Mouse (Mus musculus): ENCODE measurements around the gene Pla2g2f. TPM values are rescaled to one million over a fixed set of nuclear protein-coding genes. Genes with fewer than 3 reads are reported as not detected.

Gene Pla2g2f
- polyA plus RNA-seq, 1 experiment from 2014 or later, result not detected

DNA sequence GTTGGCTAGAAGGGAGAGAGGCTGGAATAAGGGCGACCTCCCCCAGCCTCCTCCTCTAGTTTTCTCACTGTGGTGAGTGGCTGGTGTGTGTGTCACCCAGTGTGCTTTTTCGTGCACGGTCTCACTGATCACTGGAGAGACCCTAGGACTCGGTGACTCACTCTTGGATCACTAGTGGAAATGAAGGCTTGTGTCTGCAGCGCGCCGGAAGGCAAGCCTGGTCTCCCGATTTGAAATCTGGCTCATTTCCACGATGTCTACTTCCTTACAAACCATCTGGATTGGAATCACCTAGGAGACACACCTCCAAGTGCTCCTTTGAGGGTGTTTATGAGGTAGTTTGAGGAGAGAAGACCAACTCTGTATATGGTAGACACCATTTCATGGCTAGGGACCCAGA is 10.6 kb downstream of the Pla2g2f start:
- Histone ChIP-seq H3K4me1 (ENCODE audit: insufficient read depth) (no peaks in the 10 kb centered on the region), H3K36me3 (replicated peaks; ENCODE audit: insufficient read depth, low read length) (no peaks in the 10 kb centered on the region), H3K9ac (replicated peaks) (no peak overlapping the region), H3K27me3 (ENCODE audit: insufficient read depth, low read length) (no peaks in the 10 kb centered on the region; the same call in 1 of the 2 replicates), H3K9me3 (ENCODE audit: low read length) (no peaks in the 10 kb centered on the region), H3K27ac (ENCODE audit: low read depth) (no peak overlapping the region), H3K4me2 (ENCODE audit: low read depth, low read length) (no peak overlapping the region), H3K4me3 (ENCODE audit: low read depth, low read length) (no peak overlapping the region)
- WGBS (ENCODE audit: insufficient replicate concordance), result 74% methylated on average over 9 of the region's 9 CpGs
- TF ChIP-seq CTCF (IDR thresholded peaks at IDR 0.05; ENCODE audit: low read depth), result no peak
- ATAC-seq, result no peak
- no peak for DNase-seq

DNA sequence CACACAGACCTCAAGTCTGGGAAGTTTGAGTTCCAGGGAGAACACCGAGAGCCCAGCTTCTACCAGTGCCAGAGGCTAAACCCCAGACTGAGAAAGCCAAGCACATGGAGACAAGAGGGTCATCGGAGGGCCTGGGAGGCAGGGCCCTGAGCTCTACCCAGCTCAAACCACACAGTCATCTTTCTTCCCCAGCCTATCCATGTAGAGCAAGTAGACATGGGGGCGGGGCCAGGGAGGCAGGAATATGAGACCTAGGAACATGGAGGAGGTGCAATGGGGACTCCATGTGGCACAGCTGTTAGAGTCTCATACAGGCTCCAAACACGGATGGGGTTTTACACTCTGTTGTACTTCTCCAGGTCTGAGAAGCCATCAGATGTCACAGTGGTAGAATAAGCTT is 11.5 kb downstream of the Pla2g2f start:
- no peak overlapping the region for H3K9ac ChIP-seq (replicated peaks)
- H3K36me3 ChIP-seq (replicated peaks; ENCODE audit: insufficient read depth, low read length), result no peaks in the 10 kb centered on the region
- no peaks in the 10 kb centered on the region for H3K4me1 ChIP-seq (ENCODE audit: insufficient read depth)
- H3K27me3 ChIP-seq (ENCODE audit: insufficient read depth, low read length), result no peaks in the 10 kb centered on the region; the same call in 1 of the 2 replicates
- ATAC-seq (no peak), DNase-seq (no peak)
- TF ChIP-seq CTCF (IDR thresholded peaks at IDR 0.05; ENCODE audit: low read depth) (no peak), EP300 (IDR thresholded peaks at IDR 0.05; ENCODE audit: low read depth) (no peak)
- no peaks in the 10 kb centered on the region for H3K9me3 ChIP-seq (ENCODE audit: low read length)
- no peak overlapping the region for H3K4me2 ChIP-seq (ENCODE audit: low read depth, low read length)
- WGBS (ENCODE audit: insufficient replicate concordance), result 52% methylated on average over 4 of the region's 4 CpGs
- H3K4me3 ChIP-seq (ENCODE audit: low read depth, low read length), result no peak overlapping the region
- H3K27ac ChIP-seq (ENCODE audit: low read depth), result no peak overlapping the region

DNA sequence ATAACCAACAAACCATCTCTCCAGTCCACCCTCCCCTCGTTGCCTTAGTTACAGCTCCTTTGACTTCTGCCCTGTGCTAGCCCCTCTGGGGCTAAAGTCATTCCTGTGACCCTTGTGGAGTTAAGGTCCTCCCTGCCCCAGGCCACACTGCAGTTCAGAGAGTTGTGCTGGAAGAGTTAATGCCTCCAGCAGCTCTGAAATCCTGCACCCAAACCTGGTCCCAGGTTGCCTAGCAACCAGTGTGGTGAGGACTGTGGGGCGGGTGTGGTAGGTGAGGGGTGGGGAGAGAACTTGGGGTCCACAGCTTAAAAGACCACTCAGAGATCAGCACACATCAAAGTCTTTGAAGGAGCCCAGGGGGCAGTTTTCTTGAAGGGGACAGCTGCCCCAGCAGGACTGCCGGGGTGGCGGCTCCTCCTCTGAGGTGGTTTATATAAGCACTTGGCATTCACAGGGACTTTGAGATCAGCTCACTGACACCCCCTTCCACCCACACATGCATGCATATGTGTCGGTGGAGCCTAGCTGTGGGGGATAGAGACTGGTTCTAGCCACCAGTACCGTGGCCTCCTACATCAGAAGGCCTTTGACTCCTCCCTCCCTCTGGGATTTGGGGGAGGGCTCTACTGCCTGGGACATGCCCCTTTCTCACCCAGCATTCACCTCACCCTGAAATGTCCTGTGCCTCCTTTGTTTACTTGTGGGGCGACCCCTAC is 18.1 kb downstream of the Pla2g2f start:
- Histone ChIP-seq H3K4me1 (ENCODE audit: insufficient read depth) (no peaks in the 10 kb centered on the region), H3K4me2 (ENCODE audit: low read depth, low read length) (no peak overlapping the region), H3K4me3 (ENCODE audit: low read depth, low read length) (no peak overlapping the region), H3K27me3 (ENCODE audit: insufficient read depth, low read length) (no peaks in the 10 kb centered on the region), H3K27ac (ENCODE audit: low read depth) (no peak overlapping the region), H3K9me3 (ENCODE audit: low read length) (no peaks in the 10 kb centered on the region), H3K36me3 (replicated peaks; ENCODE audit: insufficient read depth, low read length) (no peaks in the 10 kb centered on the region), H3K9ac (replicated peaks) (no peak overlapping the region)
- no peak for ATAC-seq
- WGBS (ENCODE audit: insufficient replicate concordance), result 25% methylated on average over 7 of the region's 7 CpGs
- TF ChIP-seq EP300 (IDR thresholded peaks at IDR 0.05; ENCODE audit: low read depth) (no peak), CTCF (IDR thresholded peaks at IDR 0.05; ENCODE audit: low read depth) (no peak)
- DNase-seq, result no peak

DNA sequence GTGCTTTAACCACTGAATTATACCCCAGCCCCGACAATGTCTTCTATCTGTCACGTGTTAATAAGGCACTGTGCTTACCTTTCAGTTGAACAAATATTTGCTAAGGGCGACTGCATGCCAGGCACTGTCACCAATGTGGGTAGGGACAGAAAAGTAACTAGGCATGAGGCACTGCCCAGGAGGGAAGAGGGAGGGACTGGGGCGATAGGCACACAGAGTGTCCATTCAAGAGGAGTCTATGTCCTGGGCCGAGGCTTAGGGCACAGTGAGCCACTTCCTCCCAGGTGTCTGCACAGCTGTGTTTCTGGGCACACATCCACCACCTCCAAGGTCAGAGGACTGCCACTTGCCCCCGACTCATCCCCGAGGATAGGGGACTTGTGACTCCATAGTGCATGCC is 20.4 kb downstream of the Pla2g2f start, which contains the start of gene Ubxn10:
TSS of gene Ubxn10 (minus strand) at position 137 of the 400 bp plus-strand sequence.
- Histone ChIP-seq H3K36me3 (replicated peaks; ENCODE audit: insufficient read depth, low read length) (no peaks in the 10 kb centered on the region), H3K4me1 (ENCODE audit: insufficient read depth) (no peaks in the 10 kb centered on the region), H3K4me2 (ENCODE audit: low read depth, low read length) (no peak within 1 kb of the TSS), H3K27ac (ENCODE audit: low read depth) (no peak within 1 kb of the TSS), H3K9me3 (ENCODE audit: low read length) (no peaks in the 10 kb centered on the region), H3K4me3 (ENCODE audit: low read depth, low read length) (no peak within 1 kb of the TSS), H3K27me3 (ENCODE audit: insufficient read depth, low read length) (no peaks in the 10 kb centered on the region), H3K9ac (replicated peaks) (no peak within 1 kb of the TSS)
- TF ChIP-seq EP300 (IDR thresholded peaks at IDR 0.05; ENCODE audit: low read depth) (no peak), CTCF (IDR thresholded peaks at IDR 0.05; ENCODE audit: low read depth) (no peak)
- ATAC-seq, result no peak
- WGBS (ENCODE audit: insufficient replicate concordance), result 47% methylated on average over 7 of the region's 7 CpGs
- no peak for DNase-seq

DNA sequence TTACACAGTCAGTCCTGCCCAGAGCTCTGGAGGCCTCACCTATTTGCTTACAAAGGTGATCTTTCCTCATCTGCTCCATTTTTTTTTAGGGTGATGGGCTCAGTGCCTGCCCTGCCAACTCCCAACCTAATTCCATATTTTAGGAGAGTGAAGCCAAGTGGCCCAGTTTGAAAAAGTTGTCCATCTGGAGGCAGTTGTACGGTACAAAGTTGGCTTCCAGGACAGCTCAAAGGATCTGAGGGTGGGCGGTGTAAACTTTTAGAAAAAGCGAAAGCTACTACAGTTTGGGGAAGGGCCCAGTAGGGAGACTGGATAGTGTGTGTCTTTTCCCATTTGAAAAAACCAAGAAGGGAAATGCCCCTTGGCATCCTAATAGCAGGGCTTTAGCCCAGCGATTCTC is 22.6 kb downstream of the Pla2g2f start:
- Histone ChIP-seq H3K4me2 (ENCODE audit: low read depth, low read length) (no peak overlapping the region), H3K4me3 (ENCODE audit: low read depth, low read length) (no peak overlapping the region), H3K4me1 (ENCODE audit: insufficient read depth) (no peaks in the 10 kb centered on the region), H3K27me3 (ENCODE audit: insufficient read depth, low read length) (no peaks in the 10 kb centered on the region), H3K9ac (replicated peaks) (no peak overlapping the region), H3K27ac (ENCODE audit: low read depth) (no peak overlapping the region), H3K36me3 (replicated peaks; ENCODE audit: insufficient read depth, low read length) (no peaks in the 10 kb centered on the region), H3K9me3 (ENCODE audit: low read length) (no peaks in the 10 kb centered on the region)
- no peak for TF ChIP-seq EP300 (IDR thresholded peaks at IDR 0.05; ENCODE audit: low read depth)
- TF ChIP-seq CTCF (IDR thresholded peaks at IDR 0.05; ENCODE audit: low read depth), result no peak
- DNase-seq (no peak), ATAC-seq (no peak)
- 84% methylated on average over 4 of the region's 4 CpGs for WGBS (ENCODE audit: insufficient replicate concordance)

DNA sequence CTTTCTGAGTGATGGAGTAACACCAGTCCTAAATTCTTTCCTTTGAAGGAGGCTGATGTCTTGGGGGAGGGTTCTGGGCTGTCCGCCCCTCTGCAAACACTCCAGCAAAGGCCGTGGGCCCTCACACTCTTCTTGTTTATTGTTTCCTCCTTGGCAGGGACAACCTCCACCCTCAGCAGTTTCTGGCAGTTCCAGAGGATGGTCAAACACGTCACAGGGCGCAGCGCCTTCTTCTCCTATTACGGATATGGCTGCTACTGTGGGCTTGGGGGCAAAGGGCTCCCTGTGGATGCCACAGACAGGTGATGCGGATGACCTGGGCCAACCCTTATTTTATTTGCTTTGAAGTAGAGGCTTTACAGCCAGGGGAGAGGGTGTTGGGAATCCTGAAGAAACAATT is 23.3 kb downstream of the Pla2g2f start:
- DNase-seq (no peak), ATAC-seq (no peak)
- H3K4me3 ChIP-seq (ENCODE audit: low read depth, low read length), result no peak overlapping the region
- H3K4me1 ChIP-seq (ENCODE audit: insufficient read depth), result no peaks in the 10 kb centered on the region
- no peak overlapping the region for H3K4me2 ChIP-seq (ENCODE audit: low read depth, low read length)
- no peaks in the 10 kb centered on the region for H3K27me3 ChIP-seq (ENCODE audit: insufficient read depth, low read length)
- H3K36me3 ChIP-seq (replicated peaks; ENCODE audit: insufficient read depth, low read length), result no peaks in the 10 kb centered on the region
- TF ChIP-seq CTCF (IDR thresholded peaks at IDR 0.05; ENCODE audit: low read depth), result no peak
- no peak for TF ChIP-seq EP300 (IDR thresholded peaks at IDR 0.05; ENCODE audit: low read depth)
- H3K9ac ChIP-seq (replicated peaks), result no peak overlapping the region
- H3K27ac ChIP-seq (ENCODE audit: low read depth), result no peak overlapping the region
- WGBS (ENCODE audit: insufficient replicate concordance), result 53% methylated on average over 7 of the region's 7 CpGs
- no peaks in the 10 kb centered on the region for H3K9me3 ChIP-seq (ENCODE audit: low read length)
